Mouse (Mus musculus): ENCODE measurements around the gene AI661453. TPM values are rescaled to one million over a fixed set of nuclear protein-coding genes. Genes with fewer than 3 reads are reported as not detected.
A peak's percentile ranks its signal among the peaks of the same experiment; 100 is the strongest.

Gene AI661453
- polyA plus RNA-seq, 1 experiment: 0.11 TPM

DNA sequence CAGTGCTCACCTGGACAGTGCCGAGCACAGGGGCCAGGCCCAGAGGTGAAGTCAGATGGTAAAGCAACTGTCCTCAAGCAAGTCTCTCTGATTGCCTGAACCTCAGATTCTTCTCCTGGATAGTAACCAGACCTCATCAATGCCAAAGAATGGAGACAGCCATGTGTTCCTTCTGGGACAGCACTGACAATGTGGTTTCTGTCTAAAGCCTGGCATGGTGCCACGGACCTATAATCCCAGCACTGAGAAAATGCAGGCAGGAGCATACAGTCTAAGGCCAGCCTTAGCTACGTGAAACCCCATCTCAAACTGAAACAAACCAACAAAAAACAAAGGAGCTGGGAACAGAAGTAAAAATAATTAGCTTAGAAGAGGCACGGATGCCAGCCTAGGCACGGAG is 34.3 kb downstream of the AI661453 start:
- 11% methylated on average over 5 of the region's 5 CpGs for whole genome bisulfite sequencing
- peak overlapping the region; percentile 34; the same call in 1 of the 2 replicates for H3K27ac ChIP-seq (ENCODE audit: insufficient read depth, low read length)
- peak; percentile 74 to 83 for DNase-seq
- peaks cover 26% of the 10 kb centered on the region for H3K4me1 ChIP-seq (ENCODE audit: control insufficient read depth, insufficient read depth, low read length)
- no peaks in the 10 kb centered on the region for H3K27me3 ChIP-seq (ENCODE audit: control insufficient read depth, insufficient read depth, low read length)
- no peak for TF ChIP-seq POLR2A (IDR thresholded peaks at IDR 0.05; ENCODE audit: borderline replicate concordance, insufficient read depth, low read length)
- TF ChIP-seq CTCF (IDR thresholded peaks at IDR 0.05; ENCODE audit: borderline replicate concordance, insufficient read depth, low read depth, low read length): no peak
- no peak overlapping the region for H3K4me3 ChIP-seq (replicated peaks; ENCODE audit: insufficient read depth, low read depth, low read length)

DNA sequence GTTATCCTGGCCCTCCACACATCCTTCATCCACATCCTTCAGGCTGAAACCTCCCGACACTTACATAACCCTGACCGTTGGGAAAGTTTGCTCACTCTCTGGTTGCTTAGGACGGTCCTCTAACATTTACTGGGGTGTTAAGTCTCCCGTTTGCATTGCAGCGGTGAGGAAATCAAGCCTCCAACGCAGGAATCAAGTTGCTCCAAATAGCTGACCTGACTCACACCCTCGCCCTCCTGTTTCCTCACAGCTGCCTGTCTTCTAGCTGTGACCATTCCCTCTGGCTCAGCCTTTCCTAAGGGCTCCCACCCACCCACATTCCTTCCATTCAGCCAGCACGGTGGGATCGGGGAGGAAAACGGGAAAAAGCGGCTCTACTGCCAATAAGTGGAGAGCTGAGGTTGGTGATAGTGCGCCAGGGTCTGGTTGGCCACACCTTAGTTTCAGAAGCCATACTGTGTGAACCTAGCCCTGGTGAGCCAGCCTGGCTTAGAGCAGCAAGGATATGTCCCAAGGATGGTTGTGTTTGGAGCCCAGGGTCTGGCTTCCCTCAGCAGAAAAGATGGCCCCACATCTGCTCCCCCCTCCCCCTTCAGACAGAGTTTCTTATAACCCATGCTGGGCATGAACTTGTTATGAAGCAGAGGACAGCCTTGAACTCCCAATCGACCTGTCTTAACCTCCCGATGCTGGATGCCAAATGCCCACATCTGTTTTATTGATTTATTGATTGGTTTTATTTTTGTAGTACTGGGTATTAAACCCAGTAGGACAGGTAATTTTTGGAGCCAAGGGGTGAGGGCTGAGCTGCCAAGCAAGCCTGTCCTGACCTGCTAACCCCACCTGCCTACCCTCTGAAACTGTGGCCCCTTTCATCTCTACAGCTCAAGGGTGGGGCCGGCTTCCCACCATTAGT is 36.3 kb downstream of the AI661453 start:
- TF ChIP-seq CTCF (IDR thresholded peaks at IDR 0.05; ENCODE audit: borderline replicate concordance, insufficient read depth, low read depth, low read length) (no peak), POLR2A (IDR thresholded peaks at IDR 0.05; ENCODE audit: borderline replicate concordance, insufficient read depth, low read length) (no peak)
- no peak for DNase-seq
- 75% methylated on average over 15 of the region's 15 CpGs for WGBS
- Histone ChIP-seq H3K4me1 (ENCODE audit: control insufficient read depth, insufficient read depth, low read length) (peaks cover 26% of the 10 kb centered on the region), H3K27me3 (ENCODE audit: control insufficient read depth, insufficient read depth, low read length) (no peaks in the 10 kb centered on the region), H3K27ac (ENCODE audit: insufficient read depth, low read length) (no peak overlapping the region), H3K4me3 (replicated peaks; ENCODE audit: insufficient read depth, low read depth, low read length) (no peak overlapping the region)

- WGBS: 17% methylated on average over 8 of the region's 8 CpGs
- H3K4me1 ChIP-seq (ENCODE audit: control insufficient read depth, insufficient read depth, low read length): peaks cover 26% of the 10 kb centered on the region
- H3K4me3 ChIP-seq (replicated peaks; ENCODE audit: insufficient read depth, low read depth, low read length): no peak overlapping the region
- TF ChIP-seq CTCF (IDR thresholded peaks at IDR 0.05; ENCODE audit: borderline replicate concordance, insufficient read depth, low read depth, low read length) (peak; percentile 80), POLR2A (IDR thresholded peaks at IDR 0.05; ENCODE audit: borderline replicate concordance, insufficient read depth, low read length) (no peak)
- DNase-seq: peak in 1 of 2 experiments; percentile 42
- H3K27ac ChIP-seq (ENCODE audit: insufficient read depth, low read length): no peak overlapping the region
- H3K27me3 ChIP-seq (ENCODE audit: control insufficient read depth, insufficient read depth, low read length): no peaks in the 10 kb centered on the region
Measured at GRCm38 (mm10) chr17:47473434-47473974, 37.1 kb downstream of the AI661453 start.

GRCm38 (mm10) chr17:47474250-47474649 is 37.8 kb downstream of the AI661453 start:
- no peak for DNase-seq
- Histone ChIP-seq H3K4me3 (replicated peaks; ENCODE audit: insufficient read depth, low read depth, low read length) (no peak overlapping the region), H3K27ac (ENCODE audit: insufficient read depth, low read length) (no peak overlapping the region), H3K4me1 (ENCODE audit: control insufficient read depth, insufficient read depth, low read length) (peaks cover 18% of the 10 kb centered on the region), H3K27me3 (ENCODE audit: control insufficient read depth, insufficient read depth, low read length) (no peaks in the 10 kb centered on the region)
- TF ChIP-seq POLR2A (IDR thresholded peaks at IDR 0.05; ENCODE audit: borderline replicate concordance, insufficient read depth, low read length): no peak
- no peak for TF ChIP-seq CTCF (IDR thresholded peaks at IDR 0.05; ENCODE audit: borderline replicate concordance, insufficient read depth, low read depth, low read length)
- 88% methylated on average over 4 of the region's 4 CpGs for WGBS

DNA sequence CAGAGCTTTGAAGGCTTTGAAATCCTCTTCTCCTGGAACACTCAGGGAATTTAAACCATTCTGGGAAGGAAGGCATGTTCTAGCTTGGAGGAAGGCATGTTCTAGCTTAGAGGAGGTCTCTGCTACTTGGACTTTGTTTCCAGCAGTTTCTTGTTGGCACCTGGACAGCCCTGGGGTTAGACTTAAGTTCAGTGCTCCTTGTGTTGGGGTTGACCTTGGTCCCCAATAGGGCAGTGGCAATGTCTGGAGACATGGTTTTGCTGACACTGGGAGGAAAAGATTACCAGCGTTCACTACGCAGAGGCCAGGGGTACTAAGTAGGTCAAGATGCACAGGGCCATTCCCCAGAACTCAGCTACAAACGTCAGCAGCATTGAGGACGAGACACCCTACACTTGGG is 38.8 kb downstream of the AI661453 start:
- Histone ChIP-seq H3K4me3 (replicated peaks; ENCODE audit: insufficient read depth, low read depth, low read length) (no peak overlapping the region), H3K4me1 (ENCODE audit: control insufficient read depth, insufficient read depth, low read length) (peaks cover 10% of the 10 kb centered on the region), H3K27ac (ENCODE audit: insufficient read depth, low read length) (no peak overlapping the region), H3K27me3 (ENCODE audit: control insufficient read depth, insufficient read depth, low read length) (no peaks in the 10 kb centered on the region)
- DNase-seq: no peak
- 84% methylated on average over 4 of the region's 4 CpGs for WGBS
- TF ChIP-seq CTCF (IDR thresholded peaks at IDR 0.05; ENCODE audit: borderline replicate concordance, insufficient read depth, low read depth, low read length): no peak
- no peak for TF ChIP-seq POLR2A (IDR thresholded peaks at IDR 0.05; ENCODE audit: borderline replicate concordance, insufficient read depth, low read length)

GRCm38 (mm10) chr17:47475714-47476113 is 39.3 kb downstream of the AI661453 start:
- WGBS: 64% methylated on average over 3 of the region's 3 CpGs
- H3K27me3 ChIP-seq (ENCODE audit: control insufficient read depth, insufficient read depth, low read length): no peaks in the 10 kb centered on the region
- no peak overlapping the region for H3K4me3 ChIP-seq (replicated peaks; ENCODE audit: insufficient read depth, low read depth, low read length)
- no peak overlapping the region for H3K27ac ChIP-seq (ENCODE audit: insufficient read depth, low read length)
- H3K4me1 ChIP-seq (ENCODE audit: control insufficient read depth, insufficient read depth, low read length): peaks cover 5% of the 10 kb centered on the region; the same call in 1 of the 2 replicates
- DNase-seq: no peak
- TF ChIP-seq CTCF (IDR thresholded peaks at IDR 0.05; ENCODE audit: borderline replicate concordance, insufficient read depth, low read depth, low read length) (no peak), POLR2A (IDR thresholded peaks at IDR 0.05; ENCODE audit: borderline replicate concordance, insufficient read depth, low read length) (no peak)

- DNase-seq: no peak
- WGBS: 73% methylated on average over 3 of the region's 3 CpGs
- H3K27ac ChIP-seq (ENCODE audit: insufficient read depth, low read length): no peak overlapping the region
- H3K4me1 ChIP-seq (ENCODE audit: control insufficient read depth, insufficient read depth, low read length): no peaks in the 10 kb centered on the region
- no peaks in the 10 kb centered on the region for H3K27me3 ChIP-seq (ENCODE audit: control insufficient read depth, insufficient read depth, low read length)
- TF ChIP-seq POLR2A (IDR thresholded peaks at IDR 0.05; ENCODE audit: borderline replicate concordance, insufficient read depth, low read length) (no peak), CTCF (IDR thresholded peaks at IDR 0.05; ENCODE audit: borderline replicate concordance, insufficient read depth, low read depth, low read length) (no peak)
- H3K4me3 ChIP-seq (replicated peaks; ENCODE audit: insufficient read depth, low read depth, low read length): no peak overlapping the region
Measured at GRCm38 (mm10) chr17:47479887-47480286, 43.5 kb downstream of the AI661453 start.

DNA sequence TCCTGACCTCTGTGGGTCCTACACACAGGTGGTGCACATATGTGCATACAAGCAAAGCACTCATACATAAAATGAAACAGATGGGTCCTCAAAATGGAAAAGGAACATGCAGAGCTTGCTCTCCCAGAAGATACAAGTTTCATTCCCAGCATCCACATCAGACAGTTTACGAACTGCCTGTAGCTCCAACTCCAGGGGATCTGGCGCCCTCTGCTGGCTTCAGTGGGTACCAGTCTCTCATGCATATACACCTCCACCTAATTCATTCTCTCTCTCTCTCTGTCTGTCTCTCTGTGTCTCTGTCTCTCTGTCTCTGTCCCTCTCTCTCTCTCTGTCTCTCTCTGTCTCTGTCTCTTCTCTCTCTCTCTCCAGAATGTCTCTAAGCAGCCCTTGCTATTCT is 46.0 kb downstream of the AI661453 start:
- peak in 1 of 2 experiments; percentile 47 for DNase-seq
- TF ChIP-seq POLR2A (IDR thresholded peaks at IDR 0.05; ENCODE audit: borderline replicate concordance, insufficient read depth, low read length): no peak
- peak; percentile 71 for TF ChIP-seq CTCF (IDR thresholded peaks at IDR 0.05; ENCODE audit: borderline replicate concordance, insufficient read depth, low read depth, low read length)
- H3K27me3 ChIP-seq (ENCODE audit: control insufficient read depth, insufficient read depth, low read length): no peaks in the 10 kb centered on the region
- no peaks in the 10 kb centered on the region for H3K4me1 ChIP-seq (ENCODE audit: control insufficient read depth, insufficient read depth, low read length)
- 28% methylated on average over 2 of the region's 2 CpGs for WGBS
- H3K27ac ChIP-seq (ENCODE audit: insufficient read depth, low read length): no peak overlapping the region
- no peak overlapping the region for H3K4me3 ChIP-seq (replicated peaks; ENCODE audit: insufficient read depth, low read depth, low read length)
